Mouse (Mus musculus): ENCODE measurements around the gene Defb29.

Gene Defb29

GRCm38 (mm10) chr2:152539944-152540710 lies at the start of gene Defb29:
Defb29 (minus strand) TSS chr2:152540098.
- CTCF ChIA-PET, result no interaction called here

GRCm38 (mm10) chr2:152589021-152589420 lies 49.1 kb upstream of the Defb29 start:
- CTCF ChIA-PET, result no interaction called here

- CTCF ChIA-PET, result no interaction called here
Observed at GRCm38 (mm10) chr2:152588450-152588849, 48.6 kb upstream of the Defb29 start.

GRCm38 (mm10) chr2:152586926-152587560 lies 47.1 kb upstream of the Defb29 start:
- CTCF ChIA-PET, result no interaction called here

- CTCF ChIA-PET, result no interaction called here
Observed at GRCm38 (mm10) chr2:152580612-152581011, 40.7 kb upstream of the Defb29 start.

- CTCF ChIA-PET, result no interaction called here
Observed at GRCm38 (mm10) chr2:152580107-152580506, 40.2 kb upstream of the Defb29 start, which contains the start of gene Defb19. Defb19 (minus strand) TSS chr2:152580312.

- CTCF ChIA-PET, result no interaction called here
Observed at GRCm38 (mm10) chr2:152573484-152573883, 33.6 kb upstream of the Defb29 start.

GRCm38 (mm10) chr2:152572114-152572794 lies 32.4 kb upstream of the Defb29 start, which contains the start of gene Defb21:
Defb21 (plus strand) TSS chr2:152572744.
- CTCF ChIA-PET, result no interaction called here

- CTCF ChIA-PET, result no interaction called here
Observed at GRCm38 (mm10) chr2:152570313-152570712, 30.4 kb upstream of the Defb29 start.

- CTCF ChIA-PET, result no interaction called here
Observed at GRCm38 (mm10) chr2:152569881-152570280, 30.0 kb upstream of the Defb29 start.

GRCm38 (mm10) chr2:152569038-152569437 lies 29.1 kb upstream of the Defb29 start, which contains the start of gene Gm17416:
Gm17416 (plus strand) TSS chr2:152569338.
- CTCF ChIA-PET, result no interaction called here

- CTCF ChIA-PET, result no interaction called here
Observed at GRCm38 (mm10) chr2:152556655-152557054, 16.8 kb upstream of the Defb29 start.

GRCm38 (mm10) chr2:152553774-152554423 lies 14.0 kb upstream of the Defb29 start:
- CTCF ChIA-PET, result no interaction called here

- CTCF ChIA-PET, result no interaction called here
Observed at GRCm38 (mm10) chr2:152548124-152548523, 8.2 kb upstream of the Defb29 start.

- CTCF ChIA-PET, result no interaction called here
Observed at GRCm38 (mm10) chr2:152544691-152545090, 4.8 kb upstream of the Defb29 start.

- CTCF ChIA-PET, result no interaction called here
Observed at GRCm38 (mm10) chr2:152543478-152543877, 3.6 kb upstream of the Defb29 start.

- CTCF ChIA-PET, result no interaction called here
Observed at GRCm38 (mm10) chr2:152542897-152543296, 3.0 kb upstream of the Defb29 start.

- CTCF ChIA-PET, result no interaction called here
Observed at GRCm38 (mm10) chr2:152541979-152542378, 2.1 kb upstream of the Defb29 start.

GRCm38 (mm10) chr2:152517981-152518380 lies 21.9 kb downstream of the Defb29 start, which contains the start of gene Defb28:
Defb28 (plus strand) TSS chr2:152518255.
- CTCF ChIA-PET, result no interaction called here

GRCm38 (mm10) chr2:152516084-152516483 lies 23.8 kb downstream of the Defb29 start:
- CTCF ChIA-PET, result no interaction called here

- CTCF ChIA-PET, result no interaction called here
Observed at GRCm38 (mm10) chr2:152511592-152511991, 28.3 kb downstream of the Defb29 start, which contains the start of gene Defb26. Defb26 (minus strand) TSS chr2:152511692.

- CTCF ChIA-PET, result no interaction called here
Observed at GRCm38 (mm10) chr2:152503950-152504349, 35.9 kb downstream of the Defb29 start.
